Mouse (Mus musculus) mouse embryonic stem cell (cell line): ENCODE measurements at regions not wholly inside any gene's neighbourhood (a gene's known extent, or its start where the extent isn't known, plus 50 kb on each side); places are given as distances from the start of the nearest gene placed in this dataset.

Source experiments
- in situ Hi-C, 2 experiments: fragments of 300-500 bp; cut with MboI; formaldehyde crosslinking; loops; 1 replicate in 1 of 2; 3 replicates in 1 of 2; pipeline ENCODE4 v1.14.3; 2019 to 2020; ENCODE audit warnings: low sequenced_read_pairs in 2 of 2, low pct_unique_long_range_greater_than_20kb in 1 of 2, mixed read lengths in 1 of 2; ENCODE audit not compliant: unreplicated experiment in 1 of 2

DNA sequence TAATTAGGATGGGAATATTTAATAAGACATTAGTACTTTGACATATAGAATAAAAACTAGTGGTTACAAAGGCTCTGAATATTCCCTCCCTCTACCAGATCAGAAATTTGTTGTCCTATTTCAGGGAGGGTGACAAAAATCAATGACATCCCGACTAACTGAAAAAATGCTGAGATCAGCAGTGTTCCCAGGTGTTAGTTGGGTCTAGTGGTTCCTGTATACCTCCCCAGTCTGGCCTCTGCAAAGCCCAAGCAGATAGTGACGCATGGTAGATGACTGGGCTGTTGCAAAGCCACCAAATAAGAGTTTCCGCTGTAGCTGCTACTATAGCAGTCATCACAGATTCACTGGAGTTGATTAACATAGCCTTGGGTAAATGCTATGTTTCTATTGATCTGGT, 59.9 kb upstream of the Gm4791 start:
- in situ Hi-C loops, result no loop called here

DNA sequence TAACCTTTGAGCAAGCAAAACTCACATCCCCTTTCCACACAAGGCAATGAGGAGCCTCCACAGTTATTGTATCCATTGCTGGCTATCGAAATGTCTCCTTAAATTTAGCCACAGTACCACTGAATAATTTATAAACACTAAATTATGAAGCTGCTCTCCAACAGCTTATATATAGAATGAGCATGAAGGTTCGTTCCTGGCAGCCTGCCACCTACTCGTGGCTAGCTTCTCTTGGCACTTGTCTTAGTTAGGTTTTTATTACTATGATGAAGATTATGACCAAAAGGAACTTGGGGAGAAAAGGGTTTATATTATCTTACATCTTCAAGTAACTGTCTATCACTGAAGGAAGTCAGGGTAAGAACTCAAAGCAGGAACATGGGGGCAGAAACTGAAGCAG, 72.9 kb upstream of the Gm4791 start:
- in situ Hi-C loops, result no loop called here

DNA sequence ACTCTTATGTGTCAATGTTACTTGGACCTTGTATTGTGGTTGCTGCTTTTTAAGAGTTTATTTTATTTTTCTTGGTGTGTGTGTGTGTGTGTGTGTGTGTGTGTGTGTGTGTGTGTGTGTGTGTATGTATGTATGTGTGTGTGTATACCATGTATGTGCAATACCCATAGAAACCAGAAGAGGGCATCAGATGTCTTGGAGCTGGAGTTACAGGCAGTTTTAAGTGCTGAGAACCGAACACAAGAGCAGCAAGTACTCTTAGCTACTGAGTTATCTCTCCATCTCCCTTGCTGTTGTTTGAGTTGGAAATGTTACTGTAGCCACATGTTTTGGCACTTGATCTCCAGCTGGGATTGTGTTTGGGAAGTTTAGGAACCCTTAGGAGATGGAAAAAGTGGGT, 78.5 kb upstream of the Gm4791 start:
- in situ Hi-C loops, result no loop called here

DNA sequence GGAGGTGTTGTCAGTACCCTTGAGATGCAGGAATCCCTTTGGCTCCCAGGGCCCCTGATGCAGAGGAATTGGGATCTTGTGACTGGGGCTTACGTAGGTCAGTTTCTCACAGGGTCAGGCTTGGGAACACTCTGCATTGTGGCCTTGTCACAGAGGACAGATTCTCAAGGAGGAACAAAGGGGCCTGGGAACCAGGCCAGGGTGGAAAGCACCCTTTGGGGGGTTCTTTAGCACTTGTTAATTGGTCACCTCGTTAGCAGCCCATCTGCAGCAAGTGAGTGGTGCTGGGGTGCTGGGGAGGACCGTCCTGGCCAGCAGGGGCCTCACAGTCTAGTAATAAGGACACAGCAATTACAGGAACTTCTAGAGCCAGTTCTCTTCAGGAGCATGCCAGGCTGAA, 85.3 kb upstream of the Gm4791 start:
- in situ Hi-C loops, result no loop called here

DNA sequence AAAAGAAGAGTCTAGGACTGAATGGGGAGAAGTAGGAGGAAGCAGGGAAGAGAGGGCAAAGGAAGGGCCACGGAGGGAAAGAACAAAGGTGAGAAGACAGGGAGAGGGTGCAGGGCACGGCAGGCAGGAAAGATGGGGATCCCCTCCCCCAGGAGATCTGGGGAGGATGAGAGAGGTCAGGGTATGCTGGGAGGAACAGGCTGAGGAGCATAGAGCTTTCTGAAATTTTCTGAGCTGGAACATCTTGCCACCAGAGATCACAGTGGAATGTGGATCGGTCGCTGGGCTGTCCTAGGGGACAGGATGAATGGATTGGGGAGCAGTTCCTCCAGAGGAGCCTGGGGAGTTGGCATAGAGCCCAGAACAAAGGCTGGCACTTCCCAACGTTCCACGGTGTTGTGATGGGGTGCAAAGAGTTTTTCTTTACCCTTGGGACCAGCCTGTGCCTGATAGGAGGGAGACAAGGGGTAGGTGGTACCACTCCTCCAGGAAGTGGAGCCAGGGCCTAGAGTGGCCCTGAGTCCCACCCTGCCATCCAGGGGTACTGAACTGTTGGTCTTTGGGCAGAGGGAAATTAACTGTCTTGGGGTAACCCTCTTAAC, 89.0 kb upstream of the Gm4791 start:
- in situ Hi-C loops, result no loop called here

DNA sequence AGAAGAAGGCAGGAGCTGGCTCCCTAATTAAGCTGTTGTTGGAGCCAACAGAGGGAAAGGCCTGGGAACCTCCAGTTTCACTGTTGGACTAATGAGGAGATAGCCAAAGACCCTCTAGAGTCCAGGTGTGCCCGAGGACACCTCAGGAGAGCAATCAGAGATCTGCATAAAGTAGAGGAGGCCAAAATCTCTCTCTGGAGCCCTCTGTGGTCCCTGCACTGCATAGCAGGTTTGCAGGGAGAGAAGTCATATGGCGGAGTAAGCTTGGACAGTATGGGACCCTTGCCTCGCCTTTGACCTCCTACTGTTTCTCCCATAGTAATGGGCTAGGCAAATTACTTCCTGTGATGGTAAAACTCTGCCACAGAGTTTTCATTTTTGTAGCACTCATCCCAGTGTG, 93.5 kb upstream of the Gm4791 start:
- in situ Hi-C loops, result no loop called here

DNA sequence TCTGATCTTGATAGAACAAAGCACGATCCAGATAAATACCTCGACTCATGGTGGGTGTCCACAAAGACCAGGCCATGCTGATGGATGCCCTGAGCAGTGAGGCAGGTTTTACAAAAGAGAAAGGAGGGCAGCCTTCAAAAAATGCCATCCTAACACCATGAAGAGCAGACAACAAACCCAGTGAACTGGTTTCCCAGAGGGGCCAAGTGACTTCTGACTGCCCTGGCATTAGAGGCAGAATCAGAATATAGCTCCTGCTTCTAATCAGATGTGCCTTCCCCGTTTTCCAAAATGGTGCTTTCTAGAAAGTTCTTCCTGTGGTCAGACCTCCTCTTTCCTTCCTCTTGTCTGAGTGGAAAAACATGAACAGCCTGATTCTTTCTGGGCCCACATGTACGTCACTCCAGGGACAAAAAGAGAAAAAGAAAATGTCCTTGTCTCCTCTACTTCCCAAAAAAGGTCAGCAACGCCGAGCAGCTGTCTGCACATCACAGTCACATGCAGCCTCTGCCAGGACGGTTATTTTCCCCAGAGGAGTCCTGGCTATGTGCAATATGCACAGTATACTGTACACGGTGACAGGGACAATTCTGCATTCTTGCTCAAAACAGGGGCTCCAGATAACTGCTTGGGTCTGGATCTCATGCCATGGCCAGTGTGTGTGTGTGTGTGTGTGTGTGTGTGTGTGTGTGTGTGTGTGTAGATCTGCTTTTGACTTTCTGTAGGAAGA, 94.9 kb upstream of the Gm4791 start:
- in situ Hi-C loops, result no loop called here

DNA sequence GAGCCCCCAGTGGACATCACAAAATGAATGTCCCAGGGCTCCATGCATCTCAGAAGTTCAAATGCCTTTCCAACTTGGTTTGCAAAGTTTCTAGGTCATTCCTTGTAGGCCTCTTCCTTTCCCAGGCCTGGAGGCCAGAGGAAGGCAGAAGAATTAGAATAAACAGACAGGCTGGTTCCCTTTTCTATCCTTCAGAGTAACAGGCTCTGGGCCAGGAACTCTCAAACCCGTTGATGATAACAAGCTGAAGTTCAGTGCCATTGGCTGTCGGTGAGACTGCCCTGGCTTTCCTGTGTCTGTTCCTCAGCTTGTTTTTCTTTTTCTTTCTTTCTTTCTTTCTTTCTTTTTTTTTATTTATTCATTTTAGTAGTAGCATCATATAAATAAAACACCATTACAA, 99.3 kb upstream of the Gm4791 start:
- in situ Hi-C loops, result no loop called here

DNA sequence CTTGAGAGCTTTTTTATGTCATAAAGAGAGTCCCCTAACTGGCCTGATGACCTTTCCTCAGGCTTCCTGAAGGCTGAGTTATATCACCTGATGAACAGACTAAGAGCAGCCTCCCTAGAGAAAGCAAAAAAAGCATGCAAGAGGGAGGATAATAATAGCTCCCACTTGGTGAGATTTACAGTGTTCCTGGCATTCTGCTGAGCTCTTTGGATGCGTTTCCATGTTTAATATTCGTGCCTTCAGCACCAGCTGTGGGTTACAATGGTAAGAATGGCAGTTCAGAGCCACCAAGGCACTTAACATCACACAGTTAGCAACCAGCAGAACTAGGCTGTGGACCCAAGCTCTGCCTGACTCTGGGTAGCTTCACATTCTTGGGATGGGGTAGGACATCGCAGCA, 100.4 kb upstream of the Gm4791 start:
- in situ Hi-C loops, result no loop called here

DNA sequence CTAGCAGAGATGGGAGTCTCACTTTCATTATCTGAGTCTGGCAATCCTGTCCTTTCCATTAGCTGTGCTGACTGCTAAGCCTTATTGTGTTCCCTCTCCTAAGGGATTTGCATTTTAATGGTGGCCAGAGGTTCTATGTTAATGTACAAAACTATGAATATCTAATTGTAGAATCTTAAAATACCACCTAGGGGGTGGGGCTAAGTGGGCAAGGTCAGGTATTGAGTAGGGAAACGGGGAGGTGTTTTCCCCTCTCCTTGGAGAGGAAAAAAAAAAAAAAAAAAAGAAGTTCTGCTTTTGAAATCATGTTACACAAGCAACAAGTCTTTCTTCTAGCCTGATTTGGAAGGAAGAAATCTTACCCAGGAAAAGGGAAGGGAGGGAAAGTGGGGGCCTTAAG, 106.7 kb upstream of the Gm4791 start:
- in situ Hi-C loops, result no loop called here

DNA sequence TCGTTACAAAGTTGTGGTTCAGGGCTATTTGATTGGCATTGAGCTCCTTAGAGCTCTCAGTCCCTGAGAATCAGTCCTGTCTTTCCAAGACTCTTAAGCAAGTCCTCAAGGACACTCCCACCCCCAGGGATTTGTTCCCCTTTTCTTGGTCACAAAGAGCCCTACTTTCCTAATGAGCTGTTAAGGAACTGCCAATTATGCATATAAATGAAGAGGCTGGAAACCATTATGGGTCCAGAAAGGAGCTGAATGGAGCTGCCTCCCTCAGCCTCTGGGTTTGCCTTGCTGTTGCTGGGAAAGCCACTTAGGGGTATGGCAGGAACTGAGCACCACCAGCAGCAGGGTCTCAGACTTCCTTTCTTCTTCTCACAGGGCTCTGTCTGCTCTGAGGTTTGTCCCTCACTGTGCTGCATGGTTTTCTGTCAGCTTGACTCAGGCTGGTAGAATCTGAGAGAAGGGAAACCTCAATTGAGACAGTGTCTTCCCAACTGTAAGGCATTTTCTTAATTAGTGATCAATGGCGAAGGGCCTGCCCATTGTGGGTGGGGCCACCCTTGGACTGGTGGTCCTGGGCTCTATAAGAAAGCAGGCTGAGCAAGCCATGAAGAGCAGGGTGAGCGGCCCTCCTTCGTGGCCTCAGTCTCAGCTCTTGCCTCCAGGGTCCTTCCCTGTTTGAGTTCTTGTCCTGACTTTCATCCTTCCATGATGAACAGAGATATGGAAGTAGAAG, 108.4 kb upstream of the Gm4791 start:
- in situ Hi-C loops, result no loop called here

DNA sequence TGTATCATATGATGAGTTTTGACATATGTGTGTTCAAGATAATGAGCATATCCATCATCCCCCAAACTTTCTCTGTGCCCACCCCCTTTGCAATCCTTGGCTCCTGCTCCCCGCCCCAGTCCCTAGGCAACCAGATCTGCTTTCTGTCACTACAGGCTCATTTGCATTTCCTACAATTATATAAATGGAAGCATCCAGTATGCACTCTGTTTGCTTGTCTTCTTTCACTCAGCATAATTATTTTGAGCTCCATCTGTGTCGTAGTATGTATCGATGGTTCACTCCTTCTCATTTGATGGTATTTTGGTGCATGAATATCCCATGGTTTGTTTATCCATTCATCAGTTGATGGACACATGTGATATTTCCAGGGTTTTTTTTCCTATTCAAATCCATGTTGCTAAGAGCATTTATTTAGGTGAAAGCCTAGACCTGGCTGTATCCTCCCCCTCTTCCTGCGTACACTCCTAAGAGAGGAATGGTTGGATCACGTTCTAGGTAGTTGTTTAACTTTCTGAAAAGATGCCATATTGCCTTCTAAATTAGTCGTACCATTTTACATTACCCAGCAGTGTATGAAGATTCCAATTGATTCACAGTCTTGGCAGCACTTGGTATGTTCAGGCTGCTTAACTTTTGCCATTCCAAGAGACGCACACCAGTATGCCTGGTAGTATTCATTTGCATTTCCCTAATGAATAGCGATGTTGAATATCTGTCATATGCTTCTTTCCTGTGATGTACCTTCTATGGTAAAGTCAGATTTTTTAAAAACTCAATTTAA, 127.1 kb upstream of the Gm4791 start:
- in situ Hi-C loops, result loop anchor here (5.0 kb wide), 1 partner anchor 286 kb away; no protein-coding TSS in a partner anchor

DNA sequence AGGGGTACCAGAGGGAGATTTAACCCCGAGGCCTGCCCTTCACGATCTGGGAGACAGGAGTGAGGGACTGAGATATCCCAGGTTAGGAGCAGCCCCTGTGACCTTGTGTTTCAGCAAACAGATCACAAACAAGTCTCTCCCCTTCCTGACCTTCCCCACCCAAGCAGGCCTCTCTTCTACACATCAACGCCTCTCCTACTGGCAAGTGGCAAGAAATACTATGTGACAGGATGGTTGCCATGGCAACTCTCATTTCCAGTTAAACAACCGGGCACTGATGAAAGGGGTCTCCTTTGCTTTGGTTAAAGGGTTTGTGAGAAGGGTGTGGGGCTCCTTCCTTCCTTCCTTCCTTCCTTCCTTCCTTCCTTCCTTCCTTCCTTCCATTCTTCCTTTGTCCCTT, 134.6 kb upstream of the Gm4791 start:
- in situ Hi-C loops, result no loop called here

DNA sequence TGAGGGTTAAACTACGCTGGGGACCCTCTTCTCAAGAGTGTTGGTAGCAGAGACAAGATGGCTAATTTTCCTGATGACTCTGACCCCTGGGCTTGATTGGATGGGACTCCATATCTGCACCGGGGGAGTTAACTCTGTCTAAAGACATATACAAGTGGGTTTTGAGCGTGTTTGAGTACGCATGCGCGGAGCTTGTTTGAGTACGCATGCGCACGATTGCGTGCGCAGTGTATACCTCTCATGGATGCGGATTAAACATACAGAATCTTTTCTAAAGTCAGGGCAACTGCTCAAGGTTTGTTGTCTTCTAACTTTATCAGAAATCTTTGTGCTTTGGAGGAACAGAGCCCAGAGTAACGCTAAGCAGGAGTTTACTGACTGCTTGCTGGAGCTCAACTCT, 146.8 kb upstream of the Gm4791 start:
- in situ Hi-C loops, result no loop called here

DNA sequence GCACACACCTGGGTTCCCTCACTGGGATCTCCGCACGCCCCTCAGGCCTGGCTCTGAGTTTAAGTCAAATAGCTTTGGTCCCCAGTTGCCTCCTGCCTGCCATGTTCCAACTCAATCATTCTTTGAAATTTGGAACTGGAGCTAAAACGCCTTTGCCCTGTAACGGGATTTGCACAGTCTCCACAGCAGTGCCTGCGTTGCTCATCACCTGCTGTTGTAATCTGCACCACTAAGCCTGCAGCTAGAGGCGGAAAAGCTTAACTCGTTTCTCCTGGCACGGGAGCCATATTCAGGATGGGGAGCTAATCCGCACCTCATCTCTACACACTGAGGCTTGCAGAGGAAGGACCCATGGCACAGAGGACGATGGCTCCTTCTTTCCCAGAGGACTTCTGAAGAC, 147.2 kb upstream of the Gm4791 start:
- in situ Hi-C loops, result no loop called here

DNA sequence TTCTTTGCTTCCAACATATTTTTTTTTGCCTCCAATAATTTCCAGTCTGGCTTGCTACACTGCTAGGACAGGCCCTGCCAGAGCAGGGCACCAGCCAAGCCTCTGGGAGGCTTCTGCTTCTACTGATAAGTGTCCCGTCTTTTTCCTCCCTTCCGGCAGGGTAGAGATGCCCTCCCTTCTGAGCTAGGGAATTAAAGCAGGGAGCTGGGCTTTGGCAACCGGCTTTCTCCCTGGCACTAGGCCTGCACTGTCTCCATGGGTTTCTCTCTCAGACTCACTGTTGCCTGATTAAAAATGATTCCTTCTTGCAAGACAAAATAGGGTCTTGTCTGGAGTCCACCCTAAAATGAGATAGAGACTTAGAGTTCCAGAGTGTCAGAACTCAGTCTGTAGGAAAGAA, 153.3 kb upstream of the Gm4791 start:
- in situ Hi-C loops, result no loop called here

DNA sequence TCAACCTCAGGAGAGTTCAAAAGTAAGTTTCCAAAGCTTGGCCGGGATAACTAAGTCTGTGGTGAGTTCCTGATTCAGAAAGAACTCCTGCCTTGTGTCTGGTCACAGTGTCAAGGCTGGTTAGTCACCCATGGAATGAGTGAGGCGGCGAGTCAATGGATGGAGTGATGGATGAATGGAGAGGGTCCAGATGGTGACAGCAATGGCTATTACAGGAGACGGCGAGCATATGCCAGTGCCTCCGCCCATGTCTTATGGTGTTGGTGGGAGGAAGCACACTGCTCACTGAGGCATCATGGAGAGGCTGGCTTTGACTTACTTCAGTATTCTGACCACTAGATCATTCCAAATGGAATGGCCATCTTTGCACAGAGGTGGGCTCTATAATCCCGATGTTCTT, 154.8 kb upstream of the Gm4791 start:
- in situ Hi-C loops, result no loop called here

DNA sequence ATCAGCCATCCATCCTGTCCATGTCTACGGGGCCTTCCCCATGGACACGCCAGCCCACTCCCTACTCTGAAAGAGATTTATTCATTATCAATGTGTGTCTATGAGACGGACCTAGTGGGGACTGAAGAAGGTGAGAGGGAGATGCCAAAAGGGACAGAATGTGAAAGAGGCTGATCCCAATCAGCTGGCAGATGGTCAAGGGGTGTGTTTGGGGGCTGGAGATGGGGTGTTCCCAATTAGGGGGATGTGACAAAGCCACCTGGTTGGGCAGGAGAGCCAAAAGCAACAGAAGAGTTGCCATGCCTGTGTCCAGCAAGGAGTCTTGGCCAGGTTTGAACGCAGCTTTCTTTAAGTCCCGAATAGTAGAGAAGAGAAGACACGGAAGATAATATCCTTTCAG, 157.0 kb upstream of the Gm4791 start:
- in situ Hi-C loops, result no loop called here

DNA sequence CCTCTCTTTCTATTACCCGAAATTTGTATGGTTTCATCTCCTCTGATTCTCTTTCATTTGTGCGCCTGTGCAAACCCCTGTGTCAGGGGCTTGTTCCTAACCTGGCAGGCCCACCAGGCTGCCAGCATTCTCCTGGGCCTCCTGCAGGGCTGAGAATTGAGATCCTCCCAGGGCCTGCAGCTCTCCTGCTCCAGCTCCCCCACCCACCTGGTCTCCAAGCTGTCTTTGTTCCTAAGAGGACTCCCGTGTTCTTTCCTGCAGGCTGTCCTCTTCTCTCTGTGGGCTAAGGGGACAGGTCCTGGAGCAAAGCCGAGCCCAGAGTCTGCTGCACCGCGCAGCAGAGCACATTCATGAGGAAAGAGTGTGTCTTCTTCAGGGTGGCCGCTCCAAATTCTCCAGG, 163.3 kb upstream of the Gm4791 start:
- in situ Hi-C loops, result no loop called here
